15 mouse cellular contexts compared by ENCODE assay signal in the genomic region with DNA sequence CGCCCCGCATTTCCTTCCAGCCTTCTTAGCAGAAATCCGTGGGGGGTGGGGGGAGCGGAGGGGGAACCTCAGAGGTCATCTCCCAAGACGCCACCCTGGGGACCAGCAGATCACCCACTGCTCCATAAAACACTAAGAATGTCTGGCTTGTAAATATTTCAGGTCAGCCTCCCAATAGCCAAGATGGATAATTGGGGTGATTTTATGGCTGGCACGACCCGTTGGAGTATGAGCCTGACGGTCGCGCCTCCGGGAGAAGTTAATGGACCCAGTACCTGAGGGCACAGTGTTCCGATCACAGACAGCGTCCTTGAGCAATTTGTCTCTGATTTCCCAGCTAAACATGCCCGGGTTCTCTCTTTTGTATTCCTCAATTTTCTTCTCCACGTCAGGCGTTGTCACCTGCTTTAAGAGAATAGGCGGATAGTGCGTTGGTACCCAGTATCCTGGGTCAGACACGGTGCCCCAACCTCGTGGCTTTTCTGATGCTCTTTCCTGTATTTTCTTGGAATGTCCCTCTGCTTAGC. TPM values are rescaled to one million over a fixed set of nuclear protein-coding genes. Genes with fewer than 3 reads are reported as not detected.
DNase-seq lines count a peak whose midpoint lies in the region; ATAC-seq and TF ChIP-seq lines count a peak whose summit lies in the region.
"Had no signal": no experiment of that assay in that cellular context is flagged by ENCODE, and none has a peak within 500 bp of the region (broad histone marks: within the 10 kb centered on the region; RNA-seq: fewer than 3 reads in every experiment).

No protein-coding gene starts in this region.

- no peak overlapping the region for H3K27ac ChIP-seq in heart, adult 2 months
- H3K27ac ChIP-seq in hindbrain, embryonic 11.5 days (ENCODE audit: low read depth, low read length) = peak overlapping the region; percentile 67
- no peak overlapping the region; the same call in 1 of the 2 replicates for H3K27ac ChIP-seq in midbrain, embryonic 11.5 days (ENCODE audit: low read depth, low read length)
- H3K27ac ChIP-seq: left cerebral cortex, adult 2 months had no signal

- no peak for TF ChIP-seq EP300 in heart, adult 2 months (IDR thresholded peaks at IDR 0.05; ENCODE audit: insufficient read depth, low read depth, low read length)

- no peak for ATAC-seq in G1E (ENCODE audit: extremely low read depth, insufficient number of reproducible peaks, low FRiP score, poor library complexity, severe bottlenecking)
- ATAC-seq in hindbrain, embryonic 11.5 days (ENCODE audit: low FRiP score) = no peak
- ATAC-seq in midbrain, embryonic 11.5 days (ENCODE audit: low FRiP score) = no peak

- DNase-seq in heart, adult 2 months = peak in 1 of 2 experiments; percentile 7
- no peak for DNase-seq in heart, postnatal 14 days
- DNase-seq in G1E (ENCODE audit: low spot score) = no peak
- DNase-seq in hindbrain, embryonic 11.5 days (ENCODE audit: low spot score) = peak; percentile 70
- DNase-seq in midbrain, embryonic 11.5 days (ENCODE audit: low spot score, missing footprints) = peak; percentile 96
- no peak for DNase-seq in left cerebral cortex, postnatal 25 days (ENCODE audit: low spot score in 2 of 2)
- DNase-seq in layer of hippocampus, adult 18-20 months (ENCODE audit: low spot score in 2 of 2) = no peak
- DNase-seq in adipocyte (ENCODE audit: low spot score) = no peak
- DNase-seq: cerebellum, adult 11-12 months; kidney, adult 18-20 months; right cerebral cortex, postnatal 4 days; thymus, postnatal 14 days had no signal

- H3K4me1 ChIP-seq in heart, adult 2 months (ENCODE audit: control insufficient read depth, insufficient read depth, low read length) = peaks cover 2% of the 10 kb centered on the region
- H3K4me1 ChIP-seq in G1E (ENCODE audit: insufficient read depth, low read depth, low read length) = peaks cover 59% of the 10 kb centered on the region
- no peaks in the 10 kb centered on the region for H3K4me1 ChIP-seq in hindbrain, embryonic 11.5 days (replicated peaks; ENCODE audit: control insufficient read depth, insufficient read depth, low read length)
- H3K4me1 ChIP-seq in midbrain, embryonic 11.5 days (ENCODE audit: control insufficient read depth, insufficient read depth, low read length) = peaks cover 20% of the 10 kb centered on the region

- H3K27me3 ChIP-seq in heart, adult 2 months (ENCODE audit: control insufficient read depth, insufficient read depth, low read length) = peaks cover 31% of the 10 kb centered on the region
- H3K27me3 ChIP-seq in G1E (ENCODE audit: insufficient read depth, low read length) = peaks cover 40% of the 10 kb centered on the region
- H3K27me3 ChIP-seq in hindbrain, embryonic 11.5 days (ENCODE audit: control insufficient read depth, insufficient read depth, low read length) = peaks cover 43% of the 10 kb centered on the region
- peaks cover 65% of the 10 kb centered on the region for H3K27me3 ChIP-seq in midbrain, embryonic 11.5 days (ENCODE audit: control insufficient read depth, insufficient read depth, low read length)
- H3K27me3 ChIP-seq: CH12.LX had no signal

- no peaks in the 10 kb centered on the region for H3K79me2 ChIP-seq in heart, adult 2 months (replicated peaks; ENCODE audit: control insufficient read depth, insufficient read depth, low read length)

- no peak for TF ChIP-seq POLR2A in heart, adult 2 months (IDR thresholded peaks at IDR 0.05; ENCODE audit: insufficient read depth, low read depth, low read length)

- H3K9ac ChIP-seq in heart, adult 2 months (ENCODE audit: low read depth, low read length) = no peak overlapping the region
- peak overlapping the region; percentile 70 for H3K9ac ChIP-seq in hindbrain, embryonic 11.5 days (ENCODE audit: low read depth, low read length)
- peak overlapping the region; percentile 85 for H3K9ac ChIP-seq in midbrain, embryonic 11.5 days (ENCODE audit: low read length)

- TF ChIP-seq CTCF in heart, adult 2 months (IDR thresholded peaks at IDR 0.05) = no peak
- no peak for TF ChIP-seq CTCF in G1E (IDR thresholded peaks at IDR 0.05; ENCODE audit: low read depth, low read length)

- H3K36me3 ChIP-seq in heart, adult 2 months (ENCODE audit: control insufficient read depth, insufficient read depth, low read length) = no peaks in the 10 kb centered on the region
- H3K36me3 ChIP-seq in G1E (replicated peaks) = peaks cover 18% of the 10 kb centered on the region
- H3K36me3 ChIP-seq in hindbrain, embryonic 11.5 days (ENCODE audit: control insufficient read depth, insufficient read depth, low read length) = no peaks in the 10 kb centered on the region
- no peaks in the 10 kb centered on the region; the same call in 1 of the 2 replicates for H3K36me3 ChIP-seq in midbrain, embryonic 11.5 days (ENCODE audit: control insufficient read depth, insufficient read depth, low read length)

- intact Hi-C loops in heart, adult 2 months (cut with DNase I) = no loop called here
- intact Hi-C loops in heart, postnatal 14 days (cut with DNase I) = no loop called here
- intact Hi-C loops in left cerebral cortex, postnatal 25 days (cut with DNase I) = no loop called here

- peak overlapping the region; percentile 26 for H3K4me3 ChIP-seq in heart, adult 2 months
- peak overlapping the region; percentile 51; the same call in 1 of the 2 replicates for H3K4me3 ChIP-seq in G1E (ENCODE audit: low read depth, low read length)
- peak overlapping the region; percentile 61 for H3K4me3 ChIP-seq in hindbrain, embryonic 11.5 days (ENCODE audit: low read depth, low read length)
- peak overlapping the region; percentile 71 for H3K4me3 ChIP-seq in midbrain, embryonic 11.5 days (ENCODE audit: low read depth, low read length)
- H3K4me3 ChIP-seq: left cerebral cortex, adult 2 months had no signal

- 6% methylated on average over 20 of the region's 20 CpGs for WGBS in heart, adult 2 months
- 3% methylated on average over 20 of the region's 20 CpGs for WGBS in hindbrain, embryonic 11.5 days
- 2% methylated on average over 20 of the region's 20 CpGs for WGBS in midbrain, embryonic 11.5 days

- H3K4me2 ChIP-seq in hindbrain, embryonic 11.5 days (replicated peaks; ENCODE audit: low read depth, low read length) = peak overlapping the region; percentile 62
- peak overlapping the region; percentile 72 for H3K4me2 ChIP-seq in midbrain, embryonic 11.5 days

- peaks cover 19% of the 10 kb centered on the region for H3K9me3 ChIP-seq in G1E (replicated peaks)
- no peaks in the 10 kb centered on the region for H3K9me3 ChIP-seq in hindbrain, embryonic 11.5 days (ENCODE audit: control insufficient read depth, low read length)
- H3K9me3 ChIP-seq in midbrain, embryonic 11.5 days (ENCODE audit: control insufficient read depth, low read length) = no peaks in the 10 kb centered on the region

RNA-seq across cellular contexts. Expression of gene Pax3, which starts 3.4 kb away (rescaled TPM):
- total RNA-seq in heart, adult 2 months (2021) = not detected
- 0.08 TPM in 1 of 2 replicates, not detected in the other for polyA plus RNA-seq in heart, adult 2 months (2012; rRNA removed)
- total RNA-seq in heart, postnatal 14 days (2021) = under 1 TPM in 1 of 2 experiments, not detected in 1; 0.07 TPM
- total RNA-seq in G1E (2014; fragmentation: Nextera tagmentation) (22.1 and 22.9 TPM in 2 replicates), G1E (2017) (8.5 and 11.4 TPM in 2 replicates)
- 7.4 and 7.9 TPM in 2 replicates for polyA plus RNA-seq in G1E (2012)
- 48.3 and 49.2 TPM in 2 replicates for polyA plus RNA-seq in hindbrain, embryonic 11.5 days (2014; fragmentation: Nextera tagmentation; extraction: Ambion mirVana)
- 38.1 and 41.5 TPM in 2 replicates for polyA plus RNA-seq in midbrain, embryonic 11.5 days (2014; fragmentation: Nextera tagmentation; extraction: Ambion mirVana)
- not detected for total RNA-seq in left cerebral cortex, postnatal 25 days (2021)
- not detected for total RNA-seq in layer of hippocampus, adult 18-20 months (2021)
- total RNA-seq: left cerebral cortex, adult 2 months had no signal
- polyA plus RNA-seq: frontal cortex, adult 2 months had no signal

Comparison
In these comparisons a context has a peak if more than half of its experiments do, and no peak if none do; other contexts are left out.
1. DNase-seq: peak in hindbrain, embryonic 11.5 days (single experiment) and midbrain, embryonic 11.5 days (single experiment); none in heart, postnatal 14 days (0 of 2), G1E (single experiment), left cerebral cortex, postnatal 25 days (0 of 2), layer of hippocampus, adult 18-20 months (0 of 2) and adipocyte (single experiment).
2. RNA of gene Pax3, which starts 3.4 kb away (total RNA-seq): 8.5 to 22.9 TPM in G1E; 0.07 TPM in heart, postnatal 14 days, not detected in heart, adult 2 months, not detected in layer of hippocampus, adult 18-20 months and not detected in left cerebral cortex, postnatal 25 days; every median in the first group is over 4 times any median in the second.
3. Peak in every context shown above with its lines, with median percentiles within 50 percentile points of each other: H3K4me3 ChIP-seq.